Mouse (Mus musculus) neural tube, embryonic 11.5 days (tissue): ENCODE measurements around the gene Exosc5. TPM values are rescaled to one million over a fixed set of nuclear protein-coding genes. Genes with fewer than 3 reads are reported as not detected.

ENCODE experiments used
- ATAC-seq: fragments of 200-750 bp; cut with Nextera tagmentation; 2 replicates; pipeline ENCODE4 v1.8.0; 2017; ENCODE audit warnings: moderate number of reproducible peaks, mild to moderate bottlenecking, moderate TSS enrichment, moderate library complexity; ENCODE audit not compliant: insufficient read depth, low FRiP score, low TSS enrichment
- DNase-seq: peaks from one replicate; pipeline ENCODE4 v3.0.0-alpha.2; 2015; ENCODE audit warnings: low spot score
- H3K27ac ChIP-seq: fragments of 300-500 bp; sonication (generic); 2 replicates; pipeline ENCODE4 v1.5.1; 2014; ENCODE audit warnings: low read depth, mild to moderate bottlenecking, low read length
- H3K27me3 ChIP-seq: fragments of 300-500 bp; sonication (generic); 2 replicates; pipeline ENCODE4 v1.6.1; 2014; ENCODE audit warnings: mild to moderate bottlenecking, low read length, mixed read lengths; ENCODE audit not compliant: control insufficient read depth, insufficient read depth
- H3K36me3 ChIP-seq: fragments of 300-500 bp; sonication (generic); 2 replicates; pipeline ENCODE4 v1.6.1; 2014; ENCODE audit warnings: mild to moderate bottlenecking, low read length, moderate library complexity, mixed read lengths; ENCODE audit not compliant: control insufficient read depth, insufficient read depth
- H3K4me1 ChIP-seq: fragments of 300-500 bp; sonication (generic); 2 replicates; pipeline ENCODE4 v1.6.1; 2014; ENCODE audit warnings: low read length, mixed read lengths; ENCODE audit not compliant: control insufficient read depth, insufficient read depth
- H3K4me2 ChIP-seq: fragments of 300-500 bp; sonication (generic); 2 replicates; pipeline ENCODE4 v1.6.1; 2014; ENCODE audit warnings: low read depth, mild to moderate bottlenecking, moderate library complexity
- H3K4me3 ChIP-seq: fragments of 300-500 bp; sonication (generic); 2 replicates; pipeline ENCODE4 v1.5.1; 2014; ENCODE audit warnings: low read depth, low read length
- H3K9ac ChIP-seq: fragments of 300-500 bp; sonication (generic); 2 replicates; pipeline ENCODE4 v1.6.1; 2014; ENCODE audit warnings: mild to moderate bottlenecking, low read length
- H3K9me3 ChIP-seq: fragments of 300-500 bp; sonication (generic); 2 replicates; pipeline ENCODE4 v1.6.1; 2016; ENCODE audit warnings: low read length; ENCODE audit not compliant: control insufficient read depth
- whole genome bisulfite sequencing: fragments of 180-500 bp; shearing (Covaris S2); extraction: QIAGEN DNeasy Blood & Tissue Kit; methylation state at CpG from one replicate; pipeline ENCODE4 v1.1.7; 2014; 5-methylcytosine and 5-hydroxymethylcytosine counted together
- polyA plus RNA-seq: library from polyadenylated mRNA; unstranded; fragments of >200 nt; fragmentation: Nextera tagmentation; extraction: Ambion mirVana; gene quantifications from 2 replicates; pipeline ENCODE4 v1.2.1, GENCODE M21; 2014

The Exosc5 gene
- polyA plus RNA-seq: 49.8 and 54.4 TPM in 2 replicates

GRCm38 (mm10) chr7:25658657-25659472 is at the start of gene Exosc5, which contains the start of gene Bckdha:
Gene Exosc5, plus strand, starts transcription at chr7:25659164.
Gene Bckdha, minus strand, starts transcription at chr7:25658981.
- peak; percentile 99 for ATAC-seq
- peak; percentile 99 for DNase-seq
- Histone ChIP-seq H3K27ac (peak within 1 kb of the TSS; percentile 27; the same call in 1 of the 2 replicates), H3K27me3 (no peaks in the 10 kb centered on the region), H3K4me3 (peak within 1 kb of the TSS; percentile 70), H3K36me3 (no peaks in the 10 kb centered on the region), H3K4me1 (peaks cover 4% of the 10 kb centered on the region), H3K9me3 (no peaks in the 10 kb centered on the region), H3K9ac (peak within 1 kb of the TSS; percentile 64), H3K4me2 (peak within 1 kb of the TSS; percentile 65)
- WGBS: under 1% methylated on average over 50 of the region's 50 CpGs

- no peaks in the 10 kb centered on the region for H3K4me1 ChIP-seq
- DNase-seq (no peak), ATAC-seq (no peak)
- H3K27ac ChIP-seq: no peak overlapping the region
- no peak overlapping the region for H3K9ac ChIP-seq
- no peaks in the 10 kb centered on the region for H3K27me3 ChIP-seq
- 48% methylated on average over 6 of the region's 6 CpGs for WGBS
- H3K4me2 ChIP-seq: no peak overlapping the region
- H3K4me3 ChIP-seq: no peak overlapping the region
- no peaks in the 10 kb centered on the region for H3K36me3 ChIP-seq
- H3K9me3 ChIP-seq: no peaks in the 10 kb centered on the region
These were observed 48.9 kb upstream of the Exosc5 start for GRCm38 (mm10) chr7:25610056-25610455.

GRCm38 (mm10) chr7:25611501-25611900 is 47.5 kb upstream of the Exosc5 start:
- Histone ChIP-seq H3K4me3 (no peak overlapping the region), H3K27ac (no peak overlapping the region), H3K9ac (no peak overlapping the region), H3K4me1 (no peaks in the 10 kb centered on the region), H3K27me3 (no peaks in the 10 kb centered on the region), H3K36me3 (no peaks in the 10 kb centered on the region), H3K9me3 (no peaks in the 10 kb centered on the region), H3K4me2 (no peak overlapping the region)
- ATAC-seq (no peak), DNase-seq (no peak)
- 65% methylated on average over 7 of the region's 7 CpGs for WGBS

- Histone ChIP-seq H3K27ac (no peak overlapping the region), H3K4me3 (no peak overlapping the region), H3K27me3 (no peaks in the 10 kb centered on the region), H3K9me3 (no peaks in the 10 kb centered on the region), H3K36me3 (no peaks in the 10 kb centered on the region), H3K4me1 (no peaks in the 10 kb centered on the region), H3K9ac (no peak overlapping the region), H3K4me2 (no peak overlapping the region)
- DNase-seq (no peak), ATAC-seq (no peak)
- WGBS: 80% methylated on average over 5 of the region's 5 CpGs
These were observed 44.9 kb upstream of the Exosc5 start for GRCm38 (mm10) chr7:25614086-25614485.

GRCm38 (mm10) chr7:25614831-25615705 is 43.9 kb upstream of the Exosc5 start:
- Histone ChIP-seq H3K27me3 (no peaks in the 10 kb centered on the region), H3K9ac (no peak overlapping the region), H3K4me2 (no peak overlapping the region), H3K36me3 (no peaks in the 10 kb centered on the region), H3K27ac (no peak overlapping the region), H3K4me3 (no peak overlapping the region), H3K9me3 (no peaks in the 10 kb centered on the region), H3K4me1 (no peaks in the 10 kb centered on the region)
- WGBS: 65% methylated on average over 21 of the region's 21 CpGs
- ATAC-seq: no peak
- DNase-seq: no peak

- Histone ChIP-seq H3K4me1 (no peaks in the 10 kb centered on the region), H3K9ac (no peak within 1 kb of the TSS), H3K36me3 (no peaks in the 10 kb centered on the region), H3K9me3 (no peaks in the 10 kb centered on the region), H3K4me3 (no peak within 1 kb of the TSS), H3K27me3 (no peaks in the 10 kb centered on the region), H3K27ac (no peak within 1 kb of the TSS), H3K4me2 (no peak within 1 kb of the TSS)
- no peak for ATAC-seq
- no peak for DNase-seq
- WGBS: 88% methylated on average over 5 of the region's 5 CpGs
These were observed 43.3 kb upstream of the Exosc5 start, which contains the start of gene Erich4 for GRCm38 (mm10) chr7:25615706-25616011. Gene Erich4, minus strand, starts transcription at chr7:25615892.

- Histone ChIP-seq H3K27me3 (no peaks in the 10 kb centered on the region), H3K36me3 (no peaks in the 10 kb centered on the region), H3K4me1 (no peaks in the 10 kb centered on the region), H3K9ac (no peak overlapping the region), H3K27ac (no peak overlapping the region), H3K9me3 (no peaks in the 10 kb centered on the region), H3K4me3 (no peak overlapping the region), H3K4me2 (no peak overlapping the region)
- DNase-seq: no peak
- no peak for ATAC-seq
- 89% methylated on average over 10 of the region's 10 CpGs for WGBS
These were observed 41.4 kb upstream of the Exosc5 start for GRCm38 (mm10) chr7:25617376-25618160.
